Mouse (Mus musculus) limb, embryonic 12.5 days (tissue): ENCODE data around the gene Arl9. TPM values are rescaled to one million over a fixed set of nuclear protein-coding genes. Genes with fewer than 3 reads are reported as not detected.
"Not testable (repeated sequence)": the region's sequence is repeated elsewhere in the genome, so short reads cannot be mapped to it uniquely, and the experiment has no call there.

Source experiments
- ATAC-seq: fragments of 200-750 bp; cut with Nextera tagmentation; 2 replicates; pipeline ENCODE4 v1.8.0; 2017; ENCODE audit warnings: low read depth, moderate TSS enrichment; ENCODE audit not compliant: insufficient number of reproducible peaks, insufficient read depth, low FRiP score, low TSS enrichment
- H3K27ac ChIP-seq: fragments of 300-500 bp; sonication (generic); 2 replicates; pipeline ENCODE4 v1.5.1; 2016; ENCODE audit warnings: mild to moderate bottlenecking, moderate library complexity
- H3K27me3 ChIP-seq: fragments of 300-500 bp; sonication (generic); 2 replicates; pipeline ENCODE4 v1.6.1; 2016; ENCODE audit warnings: mild to moderate bottlenecking, moderate library complexity
- H3K36me3 ChIP-seq: fragments of 300-500 bp; sonication (generic); 2 replicates; pipeline ENCODE4 v1.6.1; 2016; ENCODE audit warnings: mild to moderate bottlenecking, moderate library complexity
- H3K4me1 ChIP-seq: fragments of 300-500 bp; sonication (generic); replicated peaks from 2 replicates; pipeline ENCODE4 v1.6.1; 2016
- H3K4me2 ChIP-seq: fragments of 300-500 bp; sonication (generic); 2 replicates; pipeline ENCODE4 v1.6.1; 2016; ENCODE audit warnings: mild to moderate bottlenecking, moderate library complexity
- H3K4me3 ChIP-seq: fragments of 300-500 bp; sonication (generic); replicated peaks from 2 replicates; pipeline ENCODE4 v1.5.1; 2016; ENCODE audit warnings: mild to moderate bottlenecking
- H3K9ac ChIP-seq: fragments of 300-500 bp; sonication (generic); replicated peaks from 2 replicates; pipeline ENCODE4 v1.6.1; 2016; ENCODE audit warnings: mild to moderate bottlenecking, moderate library complexity
- H3K9me3 ChIP-seq: fragments of 300-500 bp; sonication (generic); 2 replicates; pipeline ENCODE4 v1.6.1; 2016; ENCODE audit warnings: mild to moderate bottlenecking, moderate library complexity
- WGBS: fragments of 180-500 bp; shearing (Covaris S2); methylation state at CpG from one replicate; pipeline ENCODE4 v1.1.7; 2016; 5-methylcytosine and 5-hydroxymethylcytosine counted together
- polyA plus RNA-seq: library from polyadenylated mRNA; unstranded; fragments of >200 nt; fragmentation: Nextera tagmentation; extraction: Ambion mirVana; gene quantifications from 2 replicates; pipeline ENCODE4 v1.2.1, GENCODE M21; 2016

Gene Arl9
- polyA plus RNA-seq, 1 experiment from 2014 or later = not detected

- Histone ChIP-seq H3K27me3 (no peaks in the 10 kb centered on the region), H3K36me3 (no peaks in the 10 kb centered on the region), H3K27ac (no peak overlapping the region), H3K4me3 (no peak overlapping the region), H3K4me2 (no peak overlapping the region), H3K4me1 (no peaks in the 10 kb centered on the region), H3K9ac (no peak overlapping the region), H3K9me3 (no peaks in the 10 kb centered on the region)
- ATAC-seq = no peak
- WGBS = 83% methylated on average over 3 of the region's 3 CpGs
Observed at GRCm38 (mm10) chr5:77028034-77028433, 24.2 kb downstream of the Arl9 start.

- Histone ChIP-seq H3K4me2 (no peak overlapping the region), H3K27ac (no peak overlapping the region), H3K36me3 (no peaks in the 10 kb centered on the region), H3K9ac (no peak overlapping the region), H3K9me3 (no peaks in the 10 kb centered on the region), H3K27me3 (no peaks in the 10 kb centered on the region), H3K4me3 (no peak overlapping the region), H3K4me1 (no peaks in the 10 kb centered on the region)
- 79% methylated on average over 5 of the region's 5 CpGs for WGBS
- ATAC-seq = no peak
Observed at GRCm38 (mm10) chr5:77029735-77030134, 25.9 kb downstream of the Arl9 start.

GRCm38 (mm10) chr5:77035101-77035500 is 31.2 kb downstream of the Arl9 start:
- not testable (repeated sequence) for H3K4me2 ChIP-seq, H3K27ac ChIP-seq, H3K4me3 ChIP-seq, H3K9me3 ChIP-seq, H3K4me1 ChIP-seq, H3K36me3 ChIP-seq, H3K9ac ChIP-seq, ATAC-seq, H3K27me3 ChIP-seq

GRCm38 (mm10) chr5:77038451-77038850 is 34.6 kb downstream of the Arl9 start:
- Histone ChIP-seq H3K36me3 (no peaks in the 10 kb centered on the region), H3K4me2 (no peak overlapping the region), H3K27me3 (no peaks in the 10 kb centered on the region; the same call in 1 of the 2 replicates), H3K9me3 (no peaks in the 10 kb centered on the region), H3K9ac (no peak overlapping the region), H3K4me3 (no peak overlapping the region), H3K4me1 (no peaks in the 10 kb centered on the region), H3K27ac (no peak overlapping the region)
- WGBS = 84% methylated on average over 10 of the region's 10 CpGs
- no peak for ATAC-seq

- H3K4me2 ChIP-seq = no peak overlapping the region
Observed at GRCm38 (mm10) chr5:77039391-77039790, 35.5 kb downstream of the Arl9 start.

GRCm38 (mm10) chr5:77044362-77044761 is 40.5 kb downstream of the Arl9 start:
- H3K4me3 ChIP-seq = no peak overlapping the region
- ATAC-seq = no peak
- H3K27me3 ChIP-seq = no peaks in the 10 kb centered on the region; the same call in 1 of the 2 replicates
- H3K4me2 ChIP-seq = no peak overlapping the region
- H3K9ac ChIP-seq = no peak overlapping the region
- no peaks in the 10 kb centered on the region for H3K36me3 ChIP-seq
- H3K9me3 ChIP-seq = no peaks in the 10 kb centered on the region
- WGBS = 74% methylated on average over 5 of the region's 5 CpGs
- no peaks in the 10 kb centered on the region for H3K4me1 ChIP-seq
- no peak overlapping the region for H3K27ac ChIP-seq

More at GRCm38 (mm10) chr5:77039391-77039790, 35.5 kb downstream of the Arl9 start:
- Histone ChIP-seq H3K4me1 (no peaks in the 10 kb centered on the region), H3K36me3 (no peaks in the 10 kb centered on the region), H3K4me3 (no peak overlapping the region), H3K9ac (no peak overlapping the region), H3K27ac (no peak overlapping the region), H3K27me3 (no peaks in the 10 kb centered on the region; the same call in 1 of the 2 replicates), H3K9me3 (no peaks in the 10 kb centered on the region)
- ATAC-seq = no peak

GRCm38 (mm10) chr5:77052616-77053015 is 48.8 kb downstream of the Arl9 start:
- WGBS = 97% methylated on average over 5 of the region's 5 CpGs
- no peak for ATAC-seq

GRCm38 (mm10) chr5:77056881-77057440 is 53.1 kb downstream of the Arl9 start:
- Histone ChIP-seq H3K4me2 (no peak overlapping the region), H3K27ac (no peak overlapping the region), H3K27me3 (no peaks in the 10 kb centered on the region), H3K9me3 (no peaks in the 10 kb centered on the region), H3K36me3 (no peaks in the 10 kb centered on the region), H3K4me1 (peaks cover 6% of the 10 kb centered on the region), H3K9ac (no peak overlapping the region), H3K4me3 (no peak overlapping the region)
- 63% methylated on average over 12 of the region's 12 CpGs for WGBS
- no peak for ATAC-seq

More at GRCm38 (mm10) chr5:77052616-77053015, 48.8 kb downstream of the Arl9 start:
- no peak overlapping the region for H3K4me3 ChIP-seq
- H3K4me1 ChIP-seq = no peaks in the 10 kb centered on the region
- H3K27me3 ChIP-seq = no peaks in the 10 kb centered on the region
- no peaks in the 10 kb centered on the region for H3K36me3 ChIP-seq
- no peak overlapping the region for H3K9ac ChIP-seq
- H3K27ac ChIP-seq = no peak overlapping the region
- no peaks in the 10 kb centered on the region for H3K9me3 ChIP-seq
- H3K4me2 ChIP-seq = no peak overlapping the region

Other genes with a start within 250 kb of the Arl9 start
- gene Aasdh, start 98.5 kb upstream of the Arl9 start, polyA plus RNA-seq = 21.1 and 21.9 TPM in 2 replicates
- gene Paics, start 52.7 kb upstream of the Arl9 start, polyA plus RNA-seq = 392 and 396 TPM in 2 replicates
- gene Ppat, start 52.5 kb upstream of the Arl9 start, polyA plus RNA-seq = 34.6 and 36.0 TPM in 2 replicates
- gene Srp72, start 29.4 kb upstream of the Arl9 start, polyA plus RNA-seq = 88.1 and 88.5 TPM in 2 replicates
- not detected in 2 replicates for gene Thegl, start 12.0 kb downstream of the Arl9 start, polyA plus RNA-seq
- gene Hopx, start 111.1 kb downstream of the Arl9 start, polyA plus RNA-seq = 0.26 TPM in 1 of 2 replicates, not detected in the other
- gene Spink2, start 207.4 kb downstream of the Arl9 start, polyA plus RNA-seq = 0.86 and 1.1 TPM in 2 replicates